21 mouse cellular contexts compared by ENCODE assay signal in genomic region chr5:24904941-24905340, GRCm38 (mm10).
A peak's percentile ranks its signal among the peaks of the same experiment; 100 is the strongest.
DNase-seq lines count a peak whose midpoint lies in the region; ATAC-seq lines count a peak whose summit lies in the region.
"Had no signal": no experiment of that assay in that cellular context is flagged by ENCODE, and none has a peak within 500 bp of the region (broad histone marks: within the 10 kb centered on the region; RNA-seq: fewer than 3 reads in every experiment).

No protein-coding gene starts in this region.

- no peaks in the 10 kb centered on the region for H3K9me3 ChIP-seq in heart, embryonic 14.5 days (ENCODE audit: control insufficient read depth, low read length)
- no peaks in the 10 kb centered on the region for H3K9me3 ChIP-seq in intestine, embryonic 16.5 days (ENCODE audit: control insufficient read depth, low read length)
- H3K9me3 ChIP-seq: forebrain, embryonic 15.5 days; hindbrain, embryonic 15.5 days; limb, embryonic 12.5 days; neural tube, embryonic 13.5 days; stomach, embryonic 15.5 days had no signal

- H3K36me3 ChIP-seq in heart, embryonic 14.5 days (ENCODE audit: control insufficient read depth, insufficient read depth, low read length) = peaks cover 37% of the 10 kb centered on the region
- no peaks in the 10 kb centered on the region for H3K36me3 ChIP-seq in intestine, embryonic 16.5 days (ENCODE audit: control insufficient read depth, insufficient read depth, low read length)
- H3K36me3 ChIP-seq: hindbrain, embryonic 15.5 days; stomach, embryonic 15.5 days had no signal

- H3K4me3 ChIP-seq in heart, embryonic 14.5 days (ENCODE audit: control insufficient read depth in 1 of 2, insufficient read depth in 1 of 2, low read depth in 1 of 2, low read length in 2 of 2) = no peak overlapping the region
- H3K4me3 ChIP-seq in intestine, embryonic 16.5 days (ENCODE audit: low read length) = no peak overlapping the region
- H3K4me3 ChIP-seq: forebrain, embryonic 15.5 days; hindbrain, embryonic 15.5 days; limb, embryonic 12.5 days; neural tube, embryonic 13.5 days; stomach, embryonic 15.5 days had no signal

- H3K4me1 ChIP-seq in heart, embryonic 14.5 days (ENCODE audit: control insufficient read depth in 2 of 2, insufficient read depth in 2 of 2, low read length in 2 of 2) = peaks cover 4 to 19% of the 10 kb centered on the region in 2 experiments; a peak in 3 of 4 replicates
- peaks cover 6% of the 10 kb centered on the region; the same call in 1 of the 2 replicates for H3K4me1 ChIP-seq in intestine, embryonic 16.5 days (ENCODE audit: control insufficient read depth, insufficient read depth, low read length)
- H3K4me1 ChIP-seq: stomach, embryonic 15.5 days had no signal

- intact Hi-C loops in heart, postnatal 25 days (cut with DNase I) = loop anchor here (5.0 to 10.0 kb wide), 3 partner anchors 58 to 230 kb away; no protein-coding TSS in a partner anchor

- H3K9ac ChIP-seq in heart, embryonic 14.5 days (ENCODE audit: low read length) = 0 out of 2 replicates have a peak overlapping the region, but pooled peaks have one; percentile 4
- H3K9ac ChIP-seq in intestine, embryonic 16.5 days (ENCODE audit: low read depth, low read length) = no peak overlapping the region
- H3K9ac ChIP-seq: forebrain, embryonic 15.5 days; hindbrain, embryonic 15.5 days; limb, embryonic 12.5 days; liver, embryonic 14.5 days; neural tube, embryonic 13.5 days; stomach, embryonic 15.5 days had no signal

- H3K27me3 ChIP-seq in heart, embryonic 14.5 days (ENCODE audit: control insufficient read depth, insufficient read depth, low read length) = no peaks in the 10 kb centered on the region
- no peaks in the 10 kb centered on the region for H3K27me3 ChIP-seq in intestine, embryonic 16.5 days (replicated peaks; ENCODE audit: control insufficient read depth, insufficient read depth, low read length)
- H3K27me3 ChIP-seq: forebrain, embryonic 15.5 days; hindbrain, embryonic 15.5 days; limb, embryonic 12.5 days; neural tube, embryonic 13.5 days; stomach, embryonic 15.5 days had no signal

- no peak overlapping the region for H3K27ac ChIP-seq in heart, embryonic 14.5 days (replicated peaks in 1 of 2; ENCODE audit: control insufficient read depth in 1 of 2, insufficient read depth in 1 of 2, low read depth in 2 of 2, low read length in 2 of 2)
- no peak overlapping the region for H3K27ac ChIP-seq in intestine, embryonic 16.5 days (ENCODE audit: low read length)
- H3K27ac ChIP-seq: forebrain, embryonic 15.5 days; hindbrain, embryonic 15.5 days; limb, embryonic 12.5 days; liver, embryonic 14.5 days; neural tube, embryonic 13.5 days; stomach, embryonic 15.5 days had no signal

- ATAC-seq in heart, embryonic 14.5 days (ENCODE audit: insufficient number of reproducible peaks, insufficient read depth, low FRiP score, low read depth) = no peak
- no peak for ATAC-seq in intestine, embryonic 16.5 days
- ATAC-seq: forebrain, embryonic 15.5 days; lung, postnatal 0 days had no signal

- 84% methylated on average over 9 of the region's 9 CpGs for WGBS in heart, embryonic 14.5 days
- WGBS in intestine, embryonic 16.5 days = 85% methylated on average over 9 of the region's 9 CpGs

- peak; percentile 35 to 74 for DNase-seq in adrenal gland, adult (ENCODE audit: inconsistent age in 2 of 2, low spot score in 1 of 2)
- DNase-seq in adrenal gland, adult 18-20 months (ENCODE audit: low spot score in 2 of 2) = no peak
- no peak for DNase-seq in heart, postnatal 25 days (ENCODE audit: low spot score)
- peak; percentile 53 for DNase-seq in adrenal gland, postnatal 10 days
- peak; percentile 56 for DNase-seq in cerebellum, adult 8-10 months
- DNase-seq in right cerebral cortex, adult 18-20 months = no peak
- DNase-seq: embryo, embryonic 11 days; kidney, adult 8-10 months; kidney, postnatal 4 days; retina, postnatal 1 day; spleen, adult 18-20 months had no signal

- H3K4me2 ChIP-seq in heart, embryonic 14.5 days (ENCODE audit: low read length) = no peak overlapping the region
- H3K4me2 ChIP-seq in intestine, embryonic 16.5 days (ENCODE audit: low read depth, low read length) = no peak overlapping the region
- H3K4me2 ChIP-seq: forebrain, embryonic 15.5 days; heart, embryonic 11.5 days; hindbrain, embryonic 15.5 days; limb, embryonic 12.5 days; neural tube, embryonic 13.5 days; stomach, embryonic 15.5 days had no signal

Comparison
In these comparisons a context has a peak if more than half of its experiments do, and no peak if none do; other contexts are left out.
1. DNase-seq: peak in adrenal gland, adult (2 of 2), adrenal gland, postnatal 10 days (single experiment) and cerebellum, adult 8-10 months (single experiment); none in adrenal gland, adult 18-20 months (0 of 2), heart, postnatal 25 days (single experiment) and right cerebral cortex, adult 18-20 months (single experiment).